Mouse (Mus musculus) heart, embryonic 10.5 days (tissue): ENCODE results near the gene Haus8. TPM values are rescaled to one million over a fixed set of nuclear protein-coding genes. Genes with fewer than 3 reads are reported as not detected.
"Not testable (repeated sequence)": the region's sequence is repeated elsewhere in the genome, so short reads cannot be mapped to it uniquely, and the experiment has no call there.

Experiments used
- DNase-seq: peaks from one replicate; pipeline ENCODE4 v3.0.0-alpha.2; 2017; ENCODE audit warnings: low spot score
- H3K27ac ChIP-seq: fragments of 300-500 bp; sonication (generic); 2 replicates; pipeline ENCODE4 v1.5.1; 2016; ENCODE audit warnings: mild to moderate bottlenecking
- H3K27me3 ChIP-seq: fragments of 300-500 bp; sonication (generic); 2 replicates; pipeline ENCODE4 v1.6.1; 2016; ENCODE audit warnings: mild to moderate bottlenecking; ENCODE audit not compliant: poor library complexity, insufficient read depth, severe bottlenecking
- H3K36me3 ChIP-seq: fragments of 300-500 bp; sonication (generic); 2 replicates; pipeline ENCODE4 v1.6.1; 2016; ENCODE audit warnings: mild to moderate bottlenecking, moderate library complexity
- H3K4me1 ChIP-seq: fragments of 300-500 bp; sonication (generic); 2 replicates; pipeline ENCODE4 v1.6.1; 2016; ENCODE audit warnings: mild to moderate bottlenecking
- H3K4me3 ChIP-seq: fragments of 300-500 bp; sonication (generic); 2 replicates; pipeline ENCODE4 v1.5.1; 2016; ENCODE audit warnings: mild to moderate bottlenecking, moderate library complexity
- H3K9me3 ChIP-seq: fragments of 300-500 bp; sonication (generic); 2 replicates; pipeline ENCODE4 v1.6.1; 2016; ENCODE audit warnings: mild to moderate bottlenecking, moderate library complexity
- WGBS: fragments of 180-500 bp; shearing (Covaris S2); methylation state at CpG from one replicate; pipeline ENCODE4 v1.1.7; 2016; 5-methylcytosine and 5-hydroxymethylcytosine counted together
- polyA plus RNA-seq: library from polyadenylated mRNA; unstranded; fragments of >200 nt; fragmentation: Nextera tagmentation; extraction: Ambion mirVana; gene quantifications from 2 replicates; pipeline ENCODE4 v1.2.1, GENCODE M21; 2016

Gene Haus8
- polyA plus RNA-seq, 1 experiment from 2014 or later = 82.8 TPM

DNA sequence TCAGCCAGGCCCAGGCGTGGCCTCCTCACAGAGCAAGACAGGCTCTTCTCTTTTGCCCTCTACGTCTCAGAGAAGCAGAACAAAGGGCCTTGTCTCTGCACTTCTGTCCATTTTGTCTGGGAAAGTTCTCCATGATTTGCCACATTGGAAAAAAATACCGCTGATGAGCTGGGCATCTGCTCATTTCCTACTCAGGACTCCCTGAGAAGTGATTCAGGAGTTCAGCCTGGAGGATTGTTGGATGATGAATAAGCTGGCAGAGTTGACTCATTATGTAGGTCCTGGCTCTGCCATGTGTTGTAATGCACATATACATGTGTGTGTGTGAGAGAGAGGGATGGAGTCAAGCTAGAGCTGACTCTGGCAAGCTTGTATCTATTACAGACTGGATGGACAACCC lies 3.4 kb upstream of the Haus8 start:
- no peaks in the 10 kb centered on the region for H3K27me3 ChIP-seq
- H3K36me3 ChIP-seq = peaks cover 8% of the 10 kb centered on the region
- WGBS = 91% methylated on average over 3 of the region's 3 CpGs
- H3K4me1 ChIP-seq = peaks cover 37% of the 10 kb centered on the region
- H3K27ac ChIP-seq = no peak overlapping the region
- DNase-seq = no peak
- no peak overlapping the region for H3K4me3 ChIP-seq
- no peaks in the 10 kb centered on the region for H3K9me3 ChIP-seq

DNA sequence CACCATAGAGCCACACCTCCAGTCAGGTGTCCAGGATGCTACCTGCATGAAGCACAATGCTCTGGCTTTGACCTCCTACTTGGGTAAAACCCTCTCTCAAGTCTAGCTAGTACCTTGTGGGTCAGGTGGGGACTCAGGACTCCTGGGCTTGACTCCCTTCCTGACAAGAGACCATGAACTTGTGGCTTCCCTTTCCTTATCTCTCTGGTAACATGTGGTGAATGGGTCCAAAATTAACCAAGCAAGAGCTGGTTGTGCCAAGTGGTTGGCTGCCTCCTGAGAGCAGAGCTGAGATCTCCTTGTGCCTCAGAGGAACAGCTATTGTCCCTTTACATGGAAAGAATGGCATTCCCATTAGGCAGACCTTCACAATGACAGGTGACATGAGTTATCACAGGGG lies 1.7 kb upstream of the Haus8 start:
- no peak for DNase-seq
- no peak overlapping the region for H3K27ac ChIP-seq
- peaks cover 8% of the 10 kb centered on the region for H3K36me3 ChIP-seq
- H3K4me1 ChIP-seq = peaks cover 41% of the 10 kb centered on the region
- H3K4me3 ChIP-seq = no peak overlapping the region
- no peaks in the 10 kb centered on the region for H3K9me3 ChIP-seq
- no peaks in the 10 kb centered on the region for H3K27me3 ChIP-seq

DNA sequence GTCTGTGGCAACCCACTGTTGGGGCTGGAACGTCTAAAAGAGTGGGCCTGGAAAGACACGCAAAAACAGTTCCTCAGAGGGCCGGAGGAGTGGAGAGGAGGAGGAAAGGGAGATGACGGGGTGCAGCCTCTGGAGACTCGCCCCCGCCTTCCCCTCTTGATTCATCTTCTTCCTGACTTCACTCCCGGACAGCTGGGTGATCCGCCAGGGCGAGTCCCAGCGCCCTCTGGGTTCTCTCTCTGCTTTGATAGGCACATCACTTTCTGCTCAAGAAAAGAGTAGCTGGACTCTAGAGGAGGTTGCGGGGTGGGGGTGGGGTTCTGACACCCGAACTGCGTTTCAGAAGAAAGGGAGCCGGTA lies 397 bp upstream of the Haus8 start:
- Histone ChIP-seq H3K4me3 (peak overlapping the region; percentile 89), H3K36me3 (peaks cover 10% of the 10 kb centered on the region), H3K27ac (peak overlapping the region; percentile 93), H3K27me3 (no peaks in the 10 kb centered on the region), H3K4me1 (peaks cover 45% of the 10 kb centered on the region), H3K9me3 (no peaks in the 10 kb centered on the region)
- peak; percentile 85 for DNase-seq
- 0% methylated on average over 14 of the region's 14 CpGs for WGBS

DNA sequence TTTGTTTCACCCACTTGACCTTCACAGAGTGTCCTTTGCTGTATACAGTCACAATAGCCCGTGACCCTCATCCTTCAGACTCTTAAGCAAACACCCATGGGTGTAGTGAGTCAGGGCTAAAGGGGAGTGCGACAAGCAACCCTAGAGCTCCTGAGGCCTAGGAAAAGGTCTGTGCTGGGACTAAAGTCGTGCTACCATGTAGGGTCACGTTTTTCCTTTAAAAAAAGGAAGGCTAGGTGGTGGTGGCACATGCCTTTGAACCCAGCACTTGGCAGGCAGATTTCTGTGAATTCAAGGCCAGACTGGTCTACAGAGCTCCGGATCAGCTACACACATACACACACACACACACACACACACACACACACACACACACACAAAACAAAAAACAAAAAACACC lies 1.1 kb downstream of the Haus8 start:
- Histone ChIP-seq H3K4me1 (peaks cover 45% of the 10 kb centered on the region), H3K9me3 (no peaks in the 10 kb centered on the region), H3K4me3 (peak overlapping the region; percentile 89), H3K27ac (peak overlapping the region; percentile 93), H3K36me3 (peaks cover 21% of the 10 kb centered on the region), H3K27me3 (no peaks in the 10 kb centered on the region)
- WGBS = 13% methylated on average over 5 of the region's 5 CpGs
- DNase-seq = no peak

DNA sequence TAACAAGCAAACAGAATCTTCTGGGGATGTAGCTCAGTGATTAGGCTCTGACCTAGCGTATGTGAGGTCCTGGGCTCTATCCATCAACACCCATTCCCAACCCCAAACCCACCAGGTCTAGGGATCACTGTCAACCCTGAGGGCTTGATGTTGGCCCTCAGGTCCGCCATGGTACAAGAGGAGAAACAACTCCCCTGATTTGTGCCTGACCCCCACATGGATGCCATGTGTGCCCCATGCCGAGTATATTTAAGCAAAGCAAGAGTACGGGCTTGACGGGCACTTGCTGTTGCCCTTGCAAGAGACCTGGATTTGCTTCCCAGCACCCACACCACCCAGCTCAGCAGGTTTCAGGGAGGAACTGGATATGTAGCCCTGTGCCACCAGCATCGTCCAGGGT lies 4.4 kb downstream of the Haus8 start:
- not testable (repeated sequence) for H3K27me3 ChIP-seq, H3K27ac ChIP-seq, H3K4me3 ChIP-seq, H3K9me3 ChIP-seq
- DNase-seq = peak; percentile 33
- WGBS = 90% methylated on average over 6 of the region's 6 CpGs
- peaks cover 17% of the 10 kb centered on the region for H3K4me1 ChIP-seq
- peaks cover 28% of the 10 kb centered on the region for H3K36me3 ChIP-seq

DNA sequence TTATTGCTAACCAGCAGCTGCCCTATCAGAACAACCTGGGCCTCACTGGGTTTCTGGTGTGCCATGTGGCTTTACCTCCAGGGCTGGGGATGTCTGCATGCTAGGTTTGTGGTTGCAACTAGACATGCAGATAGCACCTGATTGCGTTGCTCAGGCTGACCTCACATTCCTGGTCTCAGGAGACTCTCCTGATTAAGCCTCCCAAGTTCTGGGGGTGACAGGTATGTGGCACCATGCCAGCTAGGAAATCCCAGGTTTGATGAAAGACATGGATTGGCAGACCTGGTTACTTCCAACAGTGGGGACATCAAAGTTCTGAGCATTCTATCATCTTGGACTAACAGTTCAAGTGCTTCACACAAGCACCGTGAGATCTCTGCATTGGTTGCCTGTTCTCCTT lies 5.0 kb downstream of the Haus8 start:
- Histone ChIP-seq H3K36me3 (peaks cover 34% of the 10 kb centered on the region), H3K27ac (no peak overlapping the region)

DNA sequence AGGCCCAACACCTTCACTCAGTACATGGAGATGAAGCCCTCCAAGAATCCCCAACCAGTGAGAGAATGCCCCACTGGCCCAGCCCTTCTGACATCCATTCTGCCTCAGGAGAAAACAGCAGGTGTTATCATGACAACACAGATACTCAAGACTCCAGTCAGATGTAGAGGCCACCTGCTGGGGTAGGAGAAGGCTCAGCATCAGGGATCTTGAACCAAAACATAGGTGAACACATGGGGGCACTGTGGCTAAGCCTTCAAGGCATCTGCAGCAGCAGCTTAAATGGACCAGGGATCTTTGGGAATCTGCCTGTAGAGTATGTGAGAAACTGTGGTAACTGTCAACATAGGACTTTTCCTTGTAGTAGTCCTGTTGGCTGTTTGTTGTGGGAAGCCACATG lies 11.5 kb downstream of the Haus8 start:
- no peak for DNase-seq
- Histone ChIP-seq H3K4me3 (no peak overlapping the region), H3K27ac (no peak overlapping the region), H3K4me1 (no peaks in the 10 kb centered on the region), H3K27me3 (no peaks in the 10 kb centered on the region), H3K9me3 (no peaks in the 10 kb centered on the region), H3K36me3 (peaks cover 56% of the 10 kb centered on the region)

More for the DNA sequence above, 5.0 kb downstream of the Haus8 start:
- Histone ChIP-seq H3K4me3 (no peak overlapping the region), H3K4me1 (peaks cover 17% of the 10 kb centered on the region), H3K9me3 (no peaks in the 10 kb centered on the region), H3K27me3 (no peaks in the 10 kb centered on the region)
- WGBS = 84% methylated on average over 2 of the region's 2 CpGs
- DNase-seq = peak; percentile 74

DNA sequence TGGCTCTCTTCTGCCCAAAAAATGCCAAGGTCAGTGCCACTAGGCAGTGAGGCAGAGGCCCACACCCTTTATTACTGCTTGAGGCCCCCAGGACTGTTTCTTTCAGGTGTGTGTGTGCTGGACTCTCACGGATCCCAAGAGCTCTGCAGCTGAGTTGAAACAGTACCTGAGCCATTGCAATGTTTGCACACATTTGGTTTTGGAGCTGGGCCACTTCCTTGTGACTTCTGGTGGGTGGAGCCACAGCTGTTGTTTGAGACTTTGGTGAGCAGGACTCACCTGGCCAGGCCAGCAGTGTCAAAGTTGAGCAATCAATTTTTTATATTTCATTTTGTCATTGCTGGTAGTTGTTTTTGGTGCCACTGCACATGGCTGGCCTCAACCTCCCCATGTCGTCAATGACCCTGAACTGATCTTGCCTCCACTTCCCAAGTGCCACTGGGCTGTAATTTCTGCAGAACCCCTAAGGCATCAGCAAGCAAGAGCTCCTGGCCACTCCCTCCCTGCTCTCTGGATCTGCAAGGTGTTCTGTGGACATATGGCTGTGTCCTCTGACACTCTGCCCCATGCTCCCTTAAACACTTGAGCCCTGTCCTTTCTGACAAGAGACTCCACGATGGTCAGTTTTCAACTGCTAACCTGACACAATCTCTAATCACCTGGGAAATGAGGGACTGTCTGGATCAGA lies 16.0 kb downstream of the Haus8 start:
- WGBS = 88% methylated on average over 3 of the region's 3 CpGs
- H3K4me3 ChIP-seq = no peak overlapping the region
- no peak for DNase-seq

DNA sequence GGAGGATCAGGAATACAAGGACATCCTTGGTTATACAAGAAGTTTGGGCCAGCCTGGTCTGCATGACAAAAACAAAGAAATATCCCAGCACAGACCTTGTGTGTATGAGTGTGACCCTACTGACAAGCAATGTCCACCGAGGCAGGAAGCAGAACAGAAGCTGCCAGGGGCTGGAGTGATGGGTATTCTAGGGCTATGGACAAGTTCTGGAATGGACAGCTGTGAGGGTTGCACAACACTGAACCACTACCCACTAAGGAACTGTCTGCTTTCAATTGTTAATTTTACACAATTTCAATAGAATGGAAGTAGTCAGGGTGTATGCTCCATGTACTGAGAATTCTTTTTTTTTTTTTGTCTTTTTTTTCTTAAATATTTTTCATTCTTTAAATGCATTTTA lies 24.5 kb downstream of the Haus8 start:
- 96% methylated on average over 1 of the region's 1 CpGs for WGBS
- H3K27me3 ChIP-seq = no peaks in the 10 kb centered on the region

More for the DNA sequence above, 16.0 kb downstream of the Haus8 start:
- no peaks in the 10 kb centered on the region for H3K9me3 ChIP-seq
- no peaks in the 10 kb centered on the region for H3K27me3 ChIP-seq
- H3K4me1 ChIP-seq = no peaks in the 10 kb centered on the region
- no peak overlapping the region for H3K27ac ChIP-seq
- H3K36me3 ChIP-seq = peaks cover 70% of the 10 kb centered on the region

DNA sequence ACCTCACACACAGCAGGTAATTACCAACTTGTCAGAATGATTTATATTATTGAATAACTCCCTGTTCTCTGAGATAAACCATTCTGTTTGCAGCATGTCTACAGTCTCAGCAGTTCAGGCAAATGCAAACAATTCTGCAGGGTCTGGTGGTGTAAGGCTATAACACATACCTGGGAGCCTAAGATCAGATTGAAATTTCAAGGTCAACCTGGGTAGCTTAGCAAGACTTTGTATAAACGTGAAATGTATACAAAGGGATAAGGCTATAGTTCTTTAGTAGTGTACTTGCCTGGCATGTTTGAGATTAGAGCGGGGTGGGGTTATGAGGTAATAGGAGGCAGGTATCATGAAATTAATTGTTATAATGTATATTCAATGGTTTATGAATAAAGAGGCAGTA lies 30.0 kb downstream of the Haus8 start:
- no peaks in the 10 kb centered on the region for H3K27me3 ChIP-seq
- no peak for DNase-seq
- H3K4me3 ChIP-seq = no peak overlapping the region
- H3K27ac ChIP-seq = no peak overlapping the region
- 69% methylated on average over 2 of the region's 2 CpGs for WGBS
- H3K4me1 ChIP-seq = no peaks in the 10 kb centered on the region
- H3K36me3 ChIP-seq = no peaks in the 10 kb centered on the region
- H3K9me3 ChIP-seq = no peaks in the 10 kb centered on the region

More for the DNA sequence above, 24.5 kb downstream of the Haus8 start:
- H3K27ac ChIP-seq = no peak overlapping the region
- H3K36me3 ChIP-seq = peaks cover 26% of the 10 kb centered on the region
- no peaks in the 10 kb centered on the region for H3K9me3 ChIP-seq
- no peaks in the 10 kb centered on the region for H3K4me1 ChIP-seq
- no peak for DNase-seq
- no peak overlapping the region for H3K4me3 ChIP-seq

DNA sequence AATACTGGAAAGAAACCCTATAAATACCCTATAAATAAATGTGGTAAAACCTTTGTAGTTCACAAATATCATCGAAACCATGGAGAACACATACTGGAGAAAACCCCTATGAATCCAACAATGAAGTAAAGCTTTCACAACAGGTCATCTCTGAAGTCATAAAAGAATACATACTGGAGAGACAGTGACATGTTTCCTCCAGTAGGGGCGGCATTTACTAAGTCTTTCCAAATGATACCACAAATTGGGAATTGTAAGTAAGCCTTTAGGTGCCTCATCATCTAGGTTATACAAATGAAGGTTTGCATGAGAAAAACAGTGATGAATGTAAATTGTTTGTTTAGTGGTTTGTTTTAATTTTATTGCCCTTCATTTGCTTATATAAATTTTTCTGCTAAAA lies 48.2 kb downstream of the Haus8 start:
- WGBS = 39% methylated on average over 2 of the region's 2 CpGs
- DNase-seq = no peak
- no peaks in the 10 kb centered on the region for H3K9me3 ChIP-seq

DNA sequence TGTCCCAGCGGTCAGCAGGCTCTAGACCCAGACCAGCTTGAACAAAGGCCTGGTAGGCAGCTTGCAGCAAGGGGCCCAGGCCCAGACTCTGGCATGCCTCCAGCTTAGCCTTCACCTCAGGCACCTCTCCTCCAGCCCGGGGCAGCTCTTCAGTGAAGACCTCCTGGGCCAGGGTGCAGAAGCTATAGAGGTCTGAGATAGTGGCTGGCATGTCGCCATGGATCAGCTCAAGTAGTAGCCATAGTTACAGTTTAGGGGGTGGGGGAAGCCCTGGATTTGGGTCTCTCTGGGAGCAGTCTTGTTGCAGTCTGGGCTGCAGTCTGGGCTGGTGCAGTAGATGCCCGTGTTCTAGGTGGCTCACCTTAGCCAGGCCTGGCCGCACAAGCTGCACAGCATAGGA lies 58.5 kb downstream of the Haus8 start:
- 74% methylated on average over 5 of the region's 5 CpGs for WGBS
- H3K27ac ChIP-seq, H3K4me1 ChIP-seq, DNase-seq, H3K36me3 ChIP-seq, H3K9me3 ChIP-seq, H3K4me3 ChIP-seq, H3K27me3 ChIP-seq: not testable (repeated sequence)

More for the DNA sequence above, 48.2 kb downstream of the Haus8 start:
- H3K27me3 ChIP-seq = no peaks in the 10 kb centered on the region
- no peak overlapping the region for H3K4me3 ChIP-seq
- H3K36me3 ChIP-seq = no peaks in the 10 kb centered on the region
- H3K4me1 ChIP-seq = no peaks in the 10 kb centered on the region
- H3K27ac ChIP-seq = no peak overlapping the region

DNA sequence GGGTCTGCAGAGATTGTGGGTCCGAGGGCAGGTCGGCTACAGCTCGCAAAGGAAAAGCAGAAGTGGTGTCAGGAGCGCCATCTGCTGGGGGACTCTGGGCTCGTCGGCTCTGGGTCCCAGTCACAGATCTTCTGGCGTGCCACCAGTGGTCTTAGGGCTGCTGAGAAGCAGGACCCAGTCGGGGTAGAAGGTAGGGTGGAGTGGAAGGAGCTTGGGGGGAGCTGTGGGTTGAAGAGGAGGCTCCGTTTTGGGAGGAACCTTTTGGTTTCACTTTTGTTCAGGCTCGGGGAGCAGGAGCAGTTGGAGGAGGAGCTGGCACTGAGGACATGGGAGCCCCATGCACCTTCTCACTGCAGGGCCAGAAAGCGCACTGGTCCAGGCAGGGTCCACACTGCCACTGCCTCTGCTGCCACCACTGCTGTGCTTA lies 67.2 kb downstream of the Haus8 start:
- H3K4me1 ChIP-seq, H3K27me3 ChIP-seq, H3K36me3 ChIP-seq, DNase-seq, H3K9me3 ChIP-seq, H3K27ac ChIP-seq: not testable (repeated sequence)
- H3K4me3 ChIP-seq = peak overlapping the region; percentile 22; the same call in 1 of the 2 replicates
- 7% methylated on average over 5 of the region's 11 CpGs for WGBS
